Mouse (Mus musculus): ENCODE data around the gene Fgg. TPM values are rescaled to one million over a fixed set of nuclear protein-coding genes. Genes with fewer than 3 reads are reported as not detected.

Fgg gene
- polyA plus RNA-seq, 1 experiment from 2014 or later: 1,385 TPM

- H3K4me2 ChIP-seq (ENCODE audit: low read depth, low read length): no peak overlapping the region
- no peaks in the 10 kb centered on the region for H3K9me3 ChIP-seq (replicated peaks; ENCODE audit: control insufficient read depth, low read length)
- no peaks in the 10 kb centered on the region for H3K27me3 ChIP-seq (ENCODE audit: control insufficient read depth, insufficient read depth, low read depth, low read length)
- peaks cover 10% of the 10 kb centered on the region for H3K4me1 ChIP-seq (ENCODE audit: control insufficient read depth, low read depth, low read length)
- 62% methylated on average over 7 of the region's 7 CpGs for WGBS (ENCODE audit: insufficient replicate concordance)
- H3K36me3 ChIP-seq (ENCODE audit: control insufficient read depth, insufficient read depth): no peaks in the 10 kb centered on the region
- peak overlapping the region; percentile 37; the same call in 1 of the 2 replicates for H3K27ac ChIP-seq (ENCODE audit: low read length)
- no peak for ATAC-seq (ENCODE audit: low read depth)
- no peak overlapping the region for H3K9ac ChIP-seq (ENCODE audit: low read depth, low read length)
- no peak overlapping the region for H3K4me3 ChIP-seq (ENCODE audit: low read depth, low read length)
Measured at GRCm38 (mm10) chr3:83053126-83053525, 45.6 kb downstream of the Fgg start.

- no peaks in the 10 kb centered on the region for H3K9me3 ChIP-seq (replicated peaks; ENCODE audit: control insufficient read depth, low read length)
- ATAC-seq (ENCODE audit: low read depth): no peak
- H3K4me2 ChIP-seq (ENCODE audit: low read depth, low read length): peak overlapping the region; percentile 46; the same call in 1 of the 2 replicates
- H3K4me1 ChIP-seq (ENCODE audit: control insufficient read depth, low read depth, low read length): peaks cover 10% of the 10 kb centered on the region
- no peak overlapping the region for H3K4me3 ChIP-seq (ENCODE audit: low read depth, low read length)
- WGBS (ENCODE audit: insufficient replicate concordance): 28% methylated on average over 10 of the region's 10 CpGs
- no peaks in the 10 kb centered on the region for H3K27me3 ChIP-seq (ENCODE audit: control insufficient read depth, insufficient read depth, low read depth, low read length)
- H3K9ac ChIP-seq (ENCODE audit: low read depth, low read length): no peak overlapping the region
- peaks cover 2% of the 10 kb centered on the region; the same call in 1 of the 2 replicates for H3K36me3 ChIP-seq (ENCODE audit: control insufficient read depth, insufficient read depth)
- H3K27ac ChIP-seq (ENCODE audit: low read length): no peak overlapping the region
Measured at GRCm38 (mm10) chr3:83053758-83054157, 46.2 kb downstream of the Fgg start.

- 17% methylated on average over 13 of the region's 13 CpGs for WGBS (ENCODE audit: insufficient replicate concordance)
- Histone ChIP-seq H3K27ac (ENCODE audit: low read length) (no peak overlapping the region), H3K4me1 (ENCODE audit: control insufficient read depth, low read depth, low read length) (peaks cover 10% of the 10 kb centered on the region), H3K9ac (ENCODE audit: low read depth, low read length) (peak overlapping the region; percentile 51; the same call in 1 of the 2 replicates), H3K4me2 (ENCODE audit: low read depth, low read length) (peak overlapping the region; percentile 76), H3K4me3 (ENCODE audit: low read depth, low read length) (peak overlapping the region; percentile 91), H3K36me3 (ENCODE audit: control insufficient read depth, insufficient read depth) (peaks cover 11% of the 10 kb centered on the region), H3K27me3 (ENCODE audit: control insufficient read depth, insufficient read depth, low read depth, low read length) (no peaks in the 10 kb centered on the region), H3K9me3 (replicated peaks; ENCODE audit: control insufficient read depth, low read length) (no peaks in the 10 kb centered on the region)
- peak; percentile 1; the same call in 1 of the 2 replicates for ATAC-seq (ENCODE audit: low read depth)
Measured at GRCm38 (mm10) chr3:83054759-83055158, 47.2 kb downstream of the Fgg start.

GRCm38 (mm10) chr3:83055281-83056038, 47.9 kb downstream of the Fgg start, which contains the start of gene Plrg1:
Plrg1 (plus strand) TSS chr3:83055522.
- Histone ChIP-seq H3K36me3 (ENCODE audit: control insufficient read depth, insufficient read depth) (peaks cover 13% of the 10 kb centered on the region), H3K27ac (ENCODE audit: low read length) (peak within 1 kb of the TSS; percentile 69), H3K4me1 (ENCODE audit: control insufficient read depth, low read depth, low read length) (peaks cover 10% of the 10 kb centered on the region), H3K27me3 (ENCODE audit: control insufficient read depth, insufficient read depth, low read depth, low read length) (no peaks in the 10 kb centered on the region), H3K4me3 (ENCODE audit: low read depth, low read length) (peak within 1 kb of the TSS; percentile 91), H3K4me2 (ENCODE audit: low read depth, low read length) (peak within 1 kb of the TSS; percentile 79), H3K9ac (ENCODE audit: low read depth, low read length) (peak within 1 kb of the TSS; percentile 80), H3K9me3 (replicated peaks; ENCODE audit: control insufficient read depth, low read length) (no peaks in the 10 kb centered on the region)
- under 1% methylated on average over 61 of the region's 61 CpGs for WGBS (ENCODE audit: insufficient replicate concordance)
- peak; percentile 98 for ATAC-seq (ENCODE audit: low read depth)

GRCm38 (mm10) chr3:83057046-83057445, 49.5 kb downstream of the Fgg start:
- Histone ChIP-seq H3K27ac (ENCODE audit: low read length) (no peak overlapping the region), H3K36me3 (ENCODE audit: control insufficient read depth, insufficient read depth) (peaks cover 24% of the 10 kb centered on the region), H3K9ac (ENCODE audit: low read depth, low read length) (no peak overlapping the region), H3K27me3 (ENCODE audit: control insufficient read depth, insufficient read depth, low read depth, low read length) (no peaks in the 10 kb centered on the region), H3K4me2 (ENCODE audit: low read depth, low read length) (no peak overlapping the region), H3K4me3 (ENCODE audit: low read depth, low read length) (no peak overlapping the region), H3K4me1 (ENCODE audit: control insufficient read depth, low read depth, low read length) (peaks cover 10% of the 10 kb centered on the region), H3K9me3 (replicated peaks; ENCODE audit: control insufficient read depth, low read length) (no peaks in the 10 kb centered on the region)
- WGBS (ENCODE audit: insufficient replicate concordance): 90% methylated on average over 2 of the region's 2 CpGs
- no peak for ATAC-seq (ENCODE audit: low read depth)

Other genes starting within 250 kb of the Fgg start
- gene Rbm46, start 131.2 kb upstream of the Fgg start, polyA plus RNA-seq (2015; fragmentation: Nextera tagmentation; extraction: Ambion mirVana): 0.56 and 0.84 TPM in 2 replicates
- gene Lrat, start 103.8 kb upstream of the Fgg start, polyA plus RNA-seq (2015; fragmentation: Nextera tagmentation; extraction: Ambion mirVana): 1.8 and 2.4 TPM in 2 replicates
- 1,431 and 1,544 TPM in 2 replicates for gene Fga, start 18.4 kb downstream of the Fgg start, polyA plus RNA-seq (2015; fragmentation: Nextera tagmentation; extraction: Ambion mirVana)
- 794 and 880 TPM in 2 replicates for gene Fgb, start 42.1 kb downstream of the Fgg start, polyA plus RNA-seq (2015; fragmentation: Nextera tagmentation; extraction: Ambion mirVana)
- gene Plrg1, start 47.8 kb downstream of the Fgg start, polyA plus RNA-seq (2015; fragmentation: Nextera tagmentation; extraction: Ambion mirVana): 40.9 and 45.1 TPM in 2 replicates
- gene Dchs2, start 120.2 kb downstream of the Fgg start, polyA plus RNA-seq (2015; fragmentation: Nextera tagmentation; extraction: Ambion mirVana): 0.01 TPM in 1 of 2 replicates, not detected in the other